Mouse (Mus musculus) liver, embryonic 16.5 days (tissue): ENCODE data around the gene Ccdc96. TPM values are rescaled to one million over a fixed set of nuclear protein-coding genes. Genes with fewer than 3 reads are reported as not detected.

Source experiments
- ATAC-seq: fragments of 200-750 bp; cut with Nextera tagmentation; 2 replicates; pipeline ENCODE4 v1.8.0; 2017; ENCODE audit warnings: low read depth, mild to moderate bottlenecking, moderate number of reproducible peaks, moderate library complexity
- H3K27ac ChIP-seq: fragments of 300-500 bp; sonication (generic); 2 replicates; pipeline ENCODE4 v1.5.1; 2014; ENCODE audit warnings: mild to moderate bottlenecking, low read length
- H3K27me3 ChIP-seq: fragments of 300-500 bp; sonication (generic); 2 replicates; pipeline ENCODE4 v1.6.1; 2014; ENCODE audit warnings: low read depth, low read length, mixed read lengths; ENCODE audit not compliant: control insufficient read depth, insufficient read depth
- H3K36me3 ChIP-seq: fragments of 300-500 bp; sonication (generic); 2 replicates; pipeline ENCODE4 v1.6.1; 2014; ENCODE audit warnings: mild to moderate bottlenecking; ENCODE audit not compliant: control insufficient read depth, insufficient read depth
- H3K4me1 ChIP-seq: fragments of 300-500 bp; sonication (generic); 2 replicates; pipeline ENCODE4 v1.6.1; 2014; ENCODE audit warnings: low read depth, low read length, mixed read lengths; ENCODE audit not compliant: control insufficient read depth
- H3K4me2 ChIP-seq: fragments of 300-500 bp; sonication (generic); 2 replicates; pipeline ENCODE4 v1.6.1; 2014; ENCODE audit warnings: low read depth, low read length, mixed read lengths
- H3K4me3 ChIP-seq: fragments of 300-500 bp; sonication (generic); 2 replicates; pipeline ENCODE4 v1.5.1; 2014; ENCODE audit warnings: low read depth, mild to moderate bottlenecking, low read length
- H3K9ac ChIP-seq: fragments of 300-500 bp; sonication (generic); 2 replicates; pipeline ENCODE4 v1.6.1; 2014; ENCODE audit warnings: low read depth, low read length
- H3K9me3 ChIP-seq: fragments of 300-500 bp; sonication (generic); replicated peaks from 2 replicates; pipeline ENCODE4 v1.6.1; 2016; ENCODE audit warnings: low read length; ENCODE audit not compliant: control insufficient read depth
- WGBS: fragments of 180-500 bp; shearing (Covaris S2); extraction: QIAGEN DNeasy Blood & Tissue Kit; methylation state at CpG from one replicate; pipeline ENCODE4 v1.1.7; 2014; ENCODE audit not compliant: insufficient replicate concordance; 5-methylcytosine and 5-hydroxymethylcytosine counted together
- polyA plus RNA-seq: library from polyadenylated mRNA; unstranded; fragments of >200 nt; fragmentation: Nextera tagmentation; extraction: Ambion mirVana; gene quantifications from 2 replicates; pipeline ENCODE4 v1.2.1, GENCODE M21; 2015

Gene Ccdc96
- polyA plus RNA-seq, 1 experiment from 2014 or later = 0.07 TPM

DNA sequence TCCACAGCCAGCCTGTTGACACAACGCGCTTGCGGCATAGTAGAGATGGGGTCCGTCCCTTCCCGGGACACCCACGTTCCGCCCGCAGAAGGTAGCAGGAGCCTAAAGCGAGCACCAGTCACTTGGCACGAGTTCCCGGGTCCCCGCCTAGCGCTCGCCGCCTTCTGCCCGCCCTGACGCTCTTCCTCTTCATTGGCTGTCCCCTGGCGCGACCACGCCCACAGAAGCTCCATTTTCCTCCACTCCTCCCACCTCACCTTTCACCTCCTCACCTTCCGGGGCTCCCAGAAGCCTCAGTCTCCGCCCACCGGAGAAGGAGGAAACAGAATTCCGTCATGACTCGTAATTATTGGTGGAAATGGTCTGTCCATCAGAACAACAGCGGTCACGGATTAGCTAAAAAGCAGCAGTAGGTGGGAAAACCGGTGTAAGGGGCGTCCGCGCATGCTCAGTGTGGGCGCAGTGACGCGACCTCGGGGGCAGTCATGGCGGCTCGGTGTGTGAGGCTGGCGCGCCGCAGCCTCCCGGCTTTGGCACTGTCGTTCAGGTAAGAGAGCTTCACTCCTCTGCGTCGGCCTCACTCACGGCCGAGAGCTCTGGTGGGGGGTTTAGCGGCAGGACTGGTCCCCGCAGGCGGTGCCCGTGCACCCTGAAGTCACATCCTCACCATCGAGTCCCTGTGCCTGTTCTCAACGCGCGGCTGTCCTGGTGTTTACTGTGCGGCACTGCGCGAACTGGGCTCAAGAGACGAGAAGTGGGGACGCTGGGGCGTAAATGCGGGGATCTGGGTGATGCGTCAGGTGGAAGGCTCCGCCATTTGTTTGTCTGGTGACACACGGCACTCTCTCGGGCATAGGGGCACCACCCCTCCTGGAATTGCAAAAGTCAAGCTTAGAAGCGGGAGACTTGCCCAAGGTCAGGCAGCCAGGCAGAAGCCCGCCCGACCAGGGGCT, 19.4 kb upstream of the Ccdc96 start, which contains the start of gene Grpel1:
Gene Grpel1, plus strand, starts transcription at position 290 of the 953 bp plus-strand sequence.
- peak; percentile 96 for ATAC-seq
- Histone ChIP-seq H3K4me3 (peak within 1 kb of the TSS; percentile 94), H3K9ac (peak within 1 kb of the TSS; percentile 90), H3K4me2 (peak within 1 kb of the TSS; percentile 97), H3K27ac (peak within 1 kb of the TSS; percentile 83), H3K27me3 (no peaks in the 10 kb centered on the region), H3K4me1 (peaks cover 23% of the 10 kb centered on the region), H3K9me3 (no peaks in the 10 kb centered on the region), H3K36me3 (peaks cover 8% of the 10 kb centered on the region)
- under 1% methylated on average over 68 of the region's 68 CpGs for WGBS

DNA sequence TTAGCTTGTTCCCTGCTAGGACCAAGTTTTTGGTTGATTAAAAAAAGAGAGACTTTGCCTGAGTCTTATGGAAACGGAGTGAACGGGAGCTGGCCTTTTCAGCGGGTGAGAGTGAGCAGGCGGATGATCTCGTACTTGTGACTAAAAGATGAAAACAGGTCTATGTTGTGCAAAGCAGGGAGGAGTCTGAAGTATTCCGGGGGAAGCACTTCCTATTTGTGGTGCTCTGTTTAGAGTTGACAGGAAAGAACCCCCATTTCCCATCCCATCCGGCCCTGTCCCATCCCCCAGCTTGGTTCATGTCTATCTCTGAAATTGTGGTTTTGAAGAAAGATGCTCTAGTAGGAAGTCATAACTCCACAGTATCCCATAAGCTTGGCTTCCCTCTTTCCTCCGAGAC, 18.5 kb upstream of the Ccdc96 start:
- H3K27ac ChIP-seq = peak overlapping the region; percentile 83
- H3K9ac ChIP-seq = peak overlapping the region; percentile 90
- peak overlapping the region; percentile 94 for H3K4me3 ChIP-seq
- peaks cover 23% of the 10 kb centered on the region for H3K4me1 ChIP-seq
- no peaks in the 10 kb centered on the region for H3K27me3 ChIP-seq
- 3% methylated on average over 8 of the region's 8 CpGs for WGBS
- peak overlapping the region; percentile 97 for H3K4me2 ChIP-seq
- ATAC-seq = no peak
- no peaks in the 10 kb centered on the region for H3K9me3 ChIP-seq
- peaks cover 14% of the 10 kb centered on the region for H3K36me3 ChIP-seq

DNA sequence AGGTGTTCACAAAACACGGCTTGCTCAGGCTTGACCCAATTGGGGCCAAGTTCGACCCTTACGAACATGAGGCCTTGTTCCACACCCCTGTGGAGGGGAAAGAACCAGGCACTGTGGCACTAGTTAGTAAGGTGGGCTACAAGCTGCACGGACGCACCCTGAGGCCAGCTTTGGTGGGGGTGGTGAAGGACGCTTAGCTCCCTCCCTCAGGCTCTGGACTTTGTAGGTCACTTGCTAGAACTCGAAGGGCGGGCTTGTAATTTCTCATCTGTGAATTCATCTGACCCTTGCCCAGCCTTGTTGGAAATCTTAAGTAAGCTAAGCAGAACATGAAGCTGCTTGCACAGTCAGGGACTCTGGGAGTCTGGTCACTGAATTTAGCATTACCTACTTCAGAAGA, 13.2 kb upstream of the Ccdc96 start:
- no peak overlapping the region for H3K9ac ChIP-seq
- H3K4me2 ChIP-seq = no peak overlapping the region
- ATAC-seq = no peak
- H3K9me3 ChIP-seq = no peaks in the 10 kb centered on the region
- peaks cover 6% of the 10 kb centered on the region for H3K4me1 ChIP-seq
- H3K4me3 ChIP-seq = no peak overlapping the region
- 84% methylated on average over 8 of the region's 8 CpGs for WGBS
- H3K36me3 ChIP-seq = peaks cover 40% of the 10 kb centered on the region
- no peak overlapping the region for H3K27ac ChIP-seq
- no peaks in the 10 kb centered on the region for H3K27me3 ChIP-seq

DNA sequence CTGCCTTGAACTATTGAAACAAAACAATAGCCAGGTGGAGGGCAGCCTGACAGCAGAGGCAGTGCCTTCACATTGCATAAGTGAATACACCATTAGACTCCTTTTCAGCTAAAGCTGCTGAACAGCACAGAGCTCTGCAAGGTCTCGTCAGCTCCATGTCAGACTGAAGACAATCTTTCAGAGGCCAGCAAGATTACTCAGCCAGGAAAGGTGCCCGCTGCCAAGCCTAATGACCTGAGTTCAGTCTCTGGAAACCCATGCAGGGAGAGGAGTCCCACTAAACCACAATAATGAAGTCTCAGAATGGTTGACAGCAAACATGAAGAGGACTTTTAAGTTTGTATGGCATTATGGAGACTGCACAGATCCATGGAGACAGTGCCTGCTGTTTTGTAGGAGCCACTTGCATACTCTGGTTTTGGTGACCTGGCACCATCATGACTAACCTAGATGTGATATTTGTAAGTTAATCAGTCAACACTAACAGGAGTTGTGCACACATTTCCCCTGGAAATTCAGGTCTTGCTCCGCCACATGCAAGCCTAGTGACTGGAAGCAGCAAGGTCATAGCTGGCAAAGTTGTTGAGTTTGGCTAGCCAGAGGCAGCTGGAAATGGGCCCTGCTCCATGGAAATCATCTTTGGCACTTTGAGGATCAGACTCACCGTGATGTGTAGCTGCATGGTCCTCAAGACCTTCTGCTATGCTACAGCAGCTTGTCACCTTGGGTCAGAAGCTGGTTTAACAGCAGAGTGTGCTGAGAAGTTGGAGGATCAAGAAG, 11.3 kb upstream of the Ccdc96 start:
- Histone ChIP-seq H3K4me2 (no peak overlapping the region), H3K27ac (no peak overlapping the region), H3K4me1 (peaks cover 3% of the 10 kb centered on the region; the same call in 1 of the 2 replicates), H3K4me3 (no peak overlapping the region), H3K27me3 (no peaks in the 10 kb centered on the region), H3K9me3 (no peaks in the 10 kb centered on the region), H3K9ac (no peak overlapping the region), H3K36me3 (peaks cover 40% of the 10 kb centered on the region)
- WGBS = 78% methylated on average over 4 of the region's 4 CpGs
- no peak for ATAC-seq

DNA sequence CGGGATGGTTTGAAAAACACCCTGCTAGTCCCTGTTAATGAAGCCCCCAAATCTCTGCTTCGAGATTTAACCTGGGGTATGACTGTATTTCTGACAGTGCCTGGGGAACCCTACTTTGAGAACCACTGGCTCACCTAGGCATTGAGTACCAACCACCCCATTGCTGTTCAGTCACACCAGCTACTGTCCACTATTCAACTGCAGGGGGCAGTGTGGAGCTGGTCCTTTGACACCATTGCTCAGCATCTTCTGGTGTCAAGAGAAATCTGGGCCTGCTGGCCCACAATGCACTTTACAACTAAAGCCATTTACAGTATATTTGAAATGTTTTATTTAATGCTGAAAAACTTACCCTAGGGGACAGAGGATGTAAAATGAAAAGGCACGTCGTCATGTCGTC, 10.1 kb upstream of the Ccdc96 start:
- Histone ChIP-seq H3K27ac (no peak overlapping the region), H3K27me3 (no peaks in the 10 kb centered on the region), H3K36me3 (peaks cover 39% of the 10 kb centered on the region), H3K9ac (no peak overlapping the region), H3K9me3 (no peaks in the 10 kb centered on the region), H3K4me2 (no peak overlapping the region), H3K4me3 (no peak overlapping the region), H3K4me1 (peaks cover 10% of the 10 kb centered on the region)
- peak; percentile 48; the same call in 1 of the 2 replicates for ATAC-seq
- WGBS = 81% methylated on average over 5 of the region's 5 CpGs

DNA sequence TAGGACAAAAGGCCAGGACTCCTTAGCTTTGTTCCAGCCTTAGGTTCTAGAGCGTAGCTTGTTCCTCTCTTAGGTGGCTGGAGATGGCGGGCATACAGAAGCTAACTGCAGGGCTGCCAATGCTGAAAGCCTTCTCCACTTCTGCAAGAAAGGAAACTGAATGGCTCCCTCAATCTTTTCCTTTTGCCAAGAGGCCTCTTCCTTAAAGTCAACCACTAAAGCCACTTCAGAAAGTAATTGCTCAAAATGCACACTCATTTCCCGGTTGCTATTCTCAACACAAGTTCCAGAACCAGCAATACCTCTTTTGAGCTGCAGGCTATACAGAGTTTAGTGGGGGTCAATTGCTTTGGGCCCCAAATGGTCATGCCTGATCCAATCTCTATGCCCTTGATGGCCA, 6.9 kb upstream of the Ccdc96 start:
- ATAC-seq = no peak
- H3K4me2 ChIP-seq = no peak overlapping the region
- H3K4me1 ChIP-seq = peaks cover 26% of the 10 kb centered on the region
- H3K9ac ChIP-seq = no peak overlapping the region
- 39% methylated on average over 3 of the region's 3 CpGs for WGBS
- peaks cover 10% of the 10 kb centered on the region for H3K36me3 ChIP-seq
- no peak overlapping the region for H3K27ac ChIP-seq
- H3K27me3 ChIP-seq = no peaks in the 10 kb centered on the region
- H3K4me3 ChIP-seq = no peak overlapping the region
- no peaks in the 10 kb centered on the region for H3K9me3 ChIP-seq

DNA sequence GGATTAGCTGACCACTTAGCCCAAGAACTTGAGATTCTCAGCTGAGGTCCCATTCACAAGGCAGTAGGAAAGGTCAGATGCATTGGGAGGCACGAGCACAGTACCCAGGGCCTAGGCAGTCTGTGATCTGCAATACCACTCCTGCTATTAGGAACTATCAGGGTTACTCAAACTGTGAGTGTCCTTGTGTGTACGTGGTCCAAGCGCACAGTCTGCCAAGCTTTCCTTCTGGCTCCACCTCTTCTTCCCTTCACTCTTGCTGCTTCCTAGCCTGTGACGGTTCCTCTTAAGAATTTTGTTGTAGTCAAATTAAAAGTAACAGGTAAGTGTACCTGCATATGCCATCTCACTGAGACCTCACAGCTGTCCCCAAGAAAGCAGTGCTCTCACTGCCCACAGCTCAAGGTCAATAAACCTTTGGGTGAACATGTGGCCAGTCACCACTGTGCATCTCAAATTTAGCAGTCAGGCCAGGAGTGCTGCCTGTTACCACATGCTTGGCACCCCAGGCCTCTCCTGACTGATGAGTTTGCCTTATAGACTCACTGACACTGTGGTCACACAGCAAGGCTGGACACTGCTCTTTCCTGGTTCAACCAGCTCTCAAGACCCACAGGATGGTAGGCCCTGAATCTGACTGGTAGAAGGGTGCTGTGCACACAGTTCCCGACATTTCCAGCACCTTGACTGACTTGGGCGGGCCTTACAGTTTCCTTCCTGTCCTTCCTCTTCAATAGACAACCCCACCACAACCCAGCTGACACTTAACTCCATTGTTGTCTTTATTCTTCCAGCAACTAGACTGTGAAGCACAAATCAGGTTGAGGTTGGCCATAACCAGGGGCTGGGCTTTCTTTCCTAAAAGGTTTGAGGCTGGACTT, 5.6 kb upstream of the Ccdc96 start:
- H3K4me1 ChIP-seq = peaks cover 35% of the 10 kb centered on the region
- WGBS = 56% methylated on average over 6 of the region's 6 CpGs

DNA sequence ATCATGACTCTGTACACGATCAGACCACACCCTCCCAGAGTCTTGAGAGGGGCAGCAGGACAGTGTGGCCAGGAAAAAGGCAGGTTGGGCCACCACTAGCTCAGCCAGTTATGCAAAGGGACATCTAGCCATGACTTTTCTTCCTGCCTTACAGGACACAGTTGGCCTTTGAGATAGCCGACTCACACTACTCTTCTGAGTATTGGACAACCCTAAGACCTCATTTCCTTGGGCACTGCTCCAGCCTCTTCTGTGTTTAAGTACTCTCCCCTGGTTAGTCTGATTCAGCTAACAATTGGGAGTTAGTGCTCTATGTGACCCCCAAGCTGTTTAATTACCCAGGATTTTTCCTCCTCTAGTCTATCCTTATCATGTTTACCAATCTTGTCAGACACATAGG, 4.7 kb upstream of the Ccdc96 start:
- Histone ChIP-seq H3K9ac (no peak overlapping the region), H3K4me2 (no peak overlapping the region), H3K36me3 (no peaks in the 10 kb centered on the region; the same call in 1 of the 2 replicates), H3K4me3 (no peak overlapping the region), H3K27ac (no peak overlapping the region), H3K27me3 (no peaks in the 10 kb centered on the region; the same call in 1 of the 2 replicates), H3K9me3 (no peaks in the 10 kb centered on the region), H3K4me1 (peaks cover 37% of the 10 kb centered on the region)
- no peak for ATAC-seq
- WGBS = 45% methylated on average over 2 of the region's 2 CpGs

More for the DNA sequence above, 5.6 kb upstream of the Ccdc96 start:
- H3K4me2 ChIP-seq = no peak overlapping the region
- H3K9me3 ChIP-seq = no peaks in the 10 kb centered on the region
- no peak for ATAC-seq
- H3K9ac ChIP-seq = no peak overlapping the region
- H3K27ac ChIP-seq = no peak overlapping the region
- no peak overlapping the region for H3K4me3 ChIP-seq
- H3K27me3 ChIP-seq = no peaks in the 10 kb centered on the region
- no peaks in the 10 kb centered on the region; the same call in 1 of the 2 replicates for H3K36me3 ChIP-seq
